20 mouse cellular contexts compared by ENCODE assay signal in the genomic region with DNA sequence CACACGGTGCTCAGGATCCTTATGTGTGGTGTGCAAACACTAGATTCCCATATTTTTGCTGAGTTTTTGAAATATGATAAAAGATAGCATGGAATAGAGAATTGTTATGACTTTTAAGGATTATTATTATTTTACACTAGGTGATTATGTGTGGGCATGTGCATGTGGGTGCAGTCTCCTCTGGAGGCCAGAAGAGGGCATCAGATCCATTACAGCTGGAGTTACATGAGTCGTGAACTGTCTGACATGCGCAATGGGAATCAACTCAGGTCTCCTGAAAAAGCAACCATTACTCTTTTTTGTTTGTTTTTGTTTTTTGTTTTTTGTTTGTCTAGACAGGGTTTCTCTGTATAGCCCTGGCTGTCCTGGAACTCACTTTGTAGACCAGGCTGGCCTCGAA. TPM values are rescaled to one million over a fixed set of nuclear protein-coding genes. Genes with fewer than 3 reads are reported as not detected.
DNase-seq lines count a peak whose midpoint lies in the region; ATAC-seq and TF ChIP-seq lines count a peak whose summit lies in the region.
"Had no signal": no experiment of that assay in that cellular context is flagged by ENCODE, and none has a peak within 500 bp of the region (broad histone marks: within the 10 kb centered on the region; RNA-seq: fewer than 3 reads in every experiment).

No protein-coding gene starts in this region.

- no peak overlapping the region for H3K4me3 ChIP-seq in gastrocnemius, adult 2 months
- no peak overlapping the region for H3K4me3 ChIP-seq in liver, embryonic 14.5 days (ENCODE audit: insufficient read depth in 1 of 2, low read depth in 2 of 2, low read length in 2 of 2)
- H3K4me3 ChIP-seq in liver, embryonic 12.5 days = no peak overlapping the region
- no peak overlapping the region for H3K4me3 ChIP-seq in CH12.LX (replicated peaks in 1 of 3; ENCODE audit: low read depth in 2 of 3, low read length in 2 of 3, poor library complexity in 1 of 3)
- H3K4me3 ChIP-seq: embryonic facial prominence, embryonic 12.5 days; limb, embryonic 15.5 days; neural tube, embryonic 12.5 days had no signal

- peaks cover 4 to 6% of the 10 kb centered on the region in 2 experiments for H3K4me1 ChIP-seq in liver, embryonic 14.5 days (replicated peaks; ENCODE audit: control insufficient read depth in 2 of 2, insufficient read depth in 2 of 2, low read length in 1 of 2)
- H3K4me1 ChIP-seq in liver, embryonic 12.5 days = peaks cover 18% of the 10 kb centered on the region
- peaks cover 4 to 17% of the 10 kb centered on the region in 2 experiments for H3K4me1 ChIP-seq in CH12.LX (ENCODE audit: control insufficient read depth in 1 of 2, insufficient read depth in 2 of 2)
- H3K4me1 ChIP-seq: embryonic facial prominence, embryonic 12.5 days; limb, embryonic 15.5 days; neural tube, embryonic 12.5 days had no signal

- no peaks in the 10 kb centered on the region for H3K9me3 ChIP-seq in liver, embryonic 14.5 days (ENCODE audit: control insufficient read depth, low read length)
- H3K9me3 ChIP-seq in liver, embryonic 12.5 days (replicated peaks) = no peaks in the 10 kb centered on the region
- H3K9me3 ChIP-seq in CH12.LX (replicated peaks; ENCODE audit: low read length) = peaks cover 4% of the 10 kb centered on the region
- H3K9me3 ChIP-seq: embryonic facial prominence, embryonic 12.5 days; limb, embryonic 15.5 days; neural tube, embryonic 12.5 days had no signal

- no peaks in the 10 kb centered on the region for H3K27me3 ChIP-seq in liver, embryonic 14.5 days (ENCODE audit: control insufficient read depth, insufficient read depth, low read length)
- H3K27me3 ChIP-seq in liver, embryonic 12.5 days (replicated peaks) = peaks cover 19% of the 10 kb centered on the region
- peaks cover 3% of the 10 kb centered on the region for H3K27me3 ChIP-seq in CH12.LX (replicated peaks)
- H3K27me3 ChIP-seq: embryonic facial prominence, embryonic 12.5 days; limb, embryonic 15.5 days; neural tube, embryonic 12.5 days had no signal

- TF ChIP-seq EP300 in liver, embryonic 14.5 days (IDR thresholded peaks at IDR 0.05; ENCODE audit: low read depth) = no peak
- TF ChIP-seq EP300 in CH12.LX (IDR thresholded peaks at IDR 0.05; ENCODE audit: low read length) = no peak

- intact Hi-C loops in gastrocnemius, adult 2 months (cut with DNase I) = no loop called here
- intact Hi-C loops in left cerebral cortex, postnatal 14 days (cut with DNase I) = loop anchor here (10.0 kb wide), 1 partner anchor 256 kb away; a partner anchor contains a TSS

- no peaks in the 10 kb centered on the region for H3K36me3 ChIP-seq in liver, embryonic 14.5 days (replicated peaks; ENCODE audit: control insufficient read depth, insufficient read depth, low read depth)
- no peaks in the 10 kb centered on the region for H3K36me3 ChIP-seq in liver, embryonic 12.5 days
- no peaks in the 10 kb centered on the region for H3K36me3 ChIP-seq in CH12.LX (replicated peaks in 1 of 2; ENCODE audit: control insufficient read depth in 1 of 2, insufficient read depth in 1 of 2, low read length in 1 of 2)
- H3K36me3 ChIP-seq: embryonic facial prominence, embryonic 12.5 days; limb, embryonic 15.5 days; neural tube, embryonic 12.5 days had no signal

- no peak for TF ChIP-seq POLR2A in CH12.LX (IDR thresholded peaks at IDR 0.05; ENCODE audit: low read depth, low read length)

- H3K4me2 ChIP-seq in liver, embryonic 14.5 days (ENCODE audit: low read depth) = no peak overlapping the region
- no peak overlapping the region for H3K4me2 ChIP-seq in liver, embryonic 12.5 days
- no peak overlapping the region for H3K4me2 ChIP-seq in CH12.LX (ENCODE audit: insufficient read depth, low read depth, poor library complexity, severe bottlenecking)
- H3K4me2 ChIP-seq: embryonic facial prominence, embryonic 12.5 days; limb, embryonic 15.5 days; neural tube, embryonic 12.5 days had no signal

- H3K27ac ChIP-seq in gastrocnemius, adult 2 months = no peak overlapping the region
- no peak overlapping the region for H3K27ac ChIP-seq in liver, embryonic 14.5 days
- no peak overlapping the region for H3K27ac ChIP-seq in liver, embryonic 12.5 days
- H3K27ac ChIP-seq in CH12.LX (ENCODE audit: insufficient read depth, low read depth) = no peak overlapping the region
- H3K27ac ChIP-seq: embryonic facial prominence, embryonic 12.5 days; limb, embryonic 15.5 days; neural tube, embryonic 12.5 days had no signal

- H3K9ac ChIP-seq in liver, embryonic 14.5 days (replicated peaks) = no peak overlapping the region
- no peak overlapping the region for H3K9ac ChIP-seq in liver, embryonic 12.5 days
- no peak overlapping the region for H3K9ac ChIP-seq in CH12.LX (ENCODE audit: insufficient read depth, low read depth)
- H3K9ac ChIP-seq: embryonic facial prominence, embryonic 12.5 days; limb, embryonic 15.5 days; neural tube, embryonic 12.5 days had no signal

- in situ Hi-C loops in CH12.LX (cut with MboI; ENCODE audit: low pct_ligation_motif_present, low pct_unique_long_range_greater_than_20kb, low sequenced_read_pairs) = loop anchor here (10.0 kb wide), 1 partner anchor 126 kb away; no protein-coding TSS in a partner anchor

- TF ChIP-seq RAD21 in CH12.LX (IDR thresholded peaks at IDR 0.05; ENCODE audit: low read depth, low read length) = peak; percentile 6; the same call in 1 of the 2 replicates

- dilution Hi-C loops in CH12.LX (cut with MboI; ENCODE audit: extremely low pct_ligation_motif_present, extremely low pct_unique_long_range_greater_than_20kb, low sequenced_read_pairs) = no loop called here

- DNase-seq in gastrocnemius, adult 2 months = no peak
- no peak for DNase-seq in gastrocnemius, postnatal 4 days (ENCODE audit: low spot score in 2 of 2)
- no peak for DNase-seq in liver, embryonic 14.5 days (ENCODE audit: low read depth in 3 of 3, low spot score in 3 of 3)
- no peak for DNase-seq in CH12.LX (ENCODE audit: extremely low read depth)
- DNase-seq in ZHBTc4 (ENCODE audit: low read depth, low spot score) = peak; percentile 72
- DNase-seq in frontal cortex, adult 2 months (ENCODE audit: extremely low spot score in 1 of 2, low spot score in 1 of 2) = no peak
- no peak for DNase-seq in left cerebral cortex, postnatal 14 days (ENCODE audit: low spot score in 2 of 2)
- DNase-seq: adrenal gland, postnatal 14 days; B cell, adult 2 months; cerebellum, adult 2 months; gastrocnemius, postnatal 10 days; kidney, postnatal 14 days; layer of hippocampus, adult 9-11 months; right cerebral cortex, postnatal 14 days; thymus, postnatal 25 days had no signal

- no peak for ATAC-seq in liver, embryonic 14.5 days (ENCODE audit: insufficient read depth)
- no peak for ATAC-seq in liver, embryonic 12.5 days

- H3K79me2 ChIP-seq in CH12.LX (replicated peaks; ENCODE audit: control insufficient read depth, extremely low read depth, insufficient read depth, poor library complexity, severe bottlenecking) = no peaks in the 10 kb centered on the region

- peak; percentile 16; the same call in 1 of the 2 replicates for TF ChIP-seq CTCF in gastrocnemius, adult 2 months (IDR thresholded peaks at IDR 0.05)
- TF ChIP-seq CTCF in liver, embryonic 14.5 days (IDR thresholded peaks at IDR 0.05; ENCODE audit: low read depth) = peak; percentile 57
- peak in 1 of 2 experiments; percentile 43; a peak in 2 of 4 replicates for TF ChIP-seq CTCF in CH12.LX (conservative IDR thresholded peaks at IDR 0.05 in 1 of 2, IDR thresholded peaks at IDR 0.05 in 1 of 2; ENCODE audit: low read depth in 2 of 2, low read length in 2 of 2)

- WGBS in liver, embryonic 14.5 days (ENCODE audit: insufficient replicate concordance) = 71% methylated on average over 4 of the region's 4 CpGs
- 74% methylated on average over 4 of the region's 4 CpGs for WGBS in liver, embryonic 12.5 days (ENCODE audit: insufficient replicate concordance)

TF ChIP-seq in CH12.LX, 34 proteins besides CTCF, POLR2A, EP300 and RAD21 (continues in another document):
- TF ChIP-seq CHD1 (IDR thresholded peaks at IDR 0.05; ENCODE audit: low read depth, low read length) (no peak), SMC3 (IDR thresholded peaks at IDR 0.05; ENCODE audit: low read depth, low read length) (peak; percentile 11; the same call in 1 of the 2 replicates), TCF12 (IDR thresholded peaks at IDR 0.05; ENCODE audit: low read depth, low read length) (no peak), MXI1 (IDR thresholded peaks at IDR 0.05; ENCODE audit: low read depth, low read length) (no peak)

RNA-seq across cellular contexts. Expression of a gene that starts 25.5 kb away (rescaled TPM):
- under 1 TPM in 1 of 2 experiments, not detected in 1; 0.28 TPM for total RNA-seq in gastrocnemius, adult 2 months (2021)
- under 1 TPM; 0.15 to 0.18 TPM for total RNA-seq in gastrocnemius, postnatal 4 days (2021)
- 0.45 and 0.54 TPM in 2 replicates for polyA plus RNA-seq in liver, embryonic 14.5 days (2012; rRNA removed)
- 0.14 and 0.67 TPM in 2 replicates for polyA plus RNA-seq in liver, embryonic 14.5 days (2014; fragmentation: Nextera tagmentation; extraction: Ambion mirVana)
- polyA plus RNA-seq in liver, embryonic 12.5 days (2016; fragmentation: Nextera tagmentation; extraction: Ambion mirVana) = 0.90 and 0.91 TPM in 2 replicates
- total RNA-seq in CH12.LX (2012; rRNA removed) (0.81 and 1.0 TPM in 2 replicates), CH12.LX (2014; rRNA removed) (5.2 and 6.9 TPM in 2 replicates)
- polyA plus RNA-seq in CH12.LX (2012; ENCODE audit: insufficient read length, low read depth) = 9.2 and 10.0 TPM in 2 replicates
- 0.04 and 0.06 TPM in 2 replicates for polyA plus RNA-seq in frontal cortex, adult 2 months (2012; rRNA removed)
- not detected for total RNA-seq in left cerebral cortex, postnatal 14 days (2021)
- total RNA-seq: left cerebral cortex, postnatal 10 days had no signal

RNA-seq across cellular contexts. Expression of a gene that starts 25.5 kb away (rescaled TPM):
- total RNA-seq in gastrocnemius, adult 2 months (2021) = 10 to 100 TPM; 20.7 to 27.4 TPM
- total RNA-seq in gastrocnemius, postnatal 4 days (2021) = 10 to 100 TPM in 1 of 2 experiments, 1 to 10 TPM in 1; 9.6 to 10.0 TPM
- polyA plus RNA-seq in liver, embryonic 14.5 days (2012; rRNA removed) = 46.8 and 55.8 TPM in 2 replicates
- polyA plus RNA-seq in liver, embryonic 14.5 days (2014; fragmentation: Nextera tagmentation; extraction: Ambion mirVana) = 41.1 and 59.5 TPM in 2 replicates
- 78.5 and 80.9 TPM in 2 replicates for polyA plus RNA-seq in liver, embryonic 12.5 days (2016; fragmentation: Nextera tagmentation; extraction: Ambion mirVana)
- total RNA-seq in CH12.LX (2012; rRNA removed) = 0.34 and 0.42 TPM in 2 replicates
- 1.1 and 1.2 TPM in 2 replicates for total RNA-seq in CH12.LX (2014; rRNA removed)
- 2.0 and 2.5 TPM in 2 replicates for polyA plus RNA-seq in CH12.LX (2012; ENCODE audit: insufficient read length, low read depth)
- polyA plus RNA-seq in frontal cortex, adult 2 months (2012; rRNA removed) = 127 and 147 TPM in 2 replicates
- 100 to 1,000 TPM in 1 of 2 experiments, 10 to 100 TPM in 1; 93.3 to 110 TPM for total RNA-seq in left cerebral cortex, postnatal 14 days (2021)

RNA-seq across cellular contexts. Expression of a gene that starts 31.1 kb away (rescaled TPM):
- 1 to 10 TPM; 3.0 to 3.8 TPM for total RNA-seq in gastrocnemius, adult 2 months (2021)
- 10 to 100 TPM; 23.9 to 24.5 TPM for total RNA-seq in gastrocnemius, postnatal 4 days (2021)
- 2.2 and 2.6 TPM in 2 replicates for polyA plus RNA-seq in liver, embryonic 14.5 days (2012; rRNA removed)
- 2.7 and 2.8 TPM in 2 replicates for polyA plus RNA-seq in liver, embryonic 14.5 days (2014; fragmentation: Nextera tagmentation; extraction: Ambion mirVana)
- 9.1 and 10.0 TPM in 2 replicates for polyA plus RNA-seq in liver, embryonic 12.5 days (2016; fragmentation: Nextera tagmentation; extraction: Ambion mirVana)
- total RNA-seq in CH12.LX (2012; rRNA removed) (5.8 and 5.9 TPM in 2 replicates), CH12.LX (2014; rRNA removed) (2.1 and 2.5 TPM in 2 replicates)
- polyA plus RNA-seq in CH12.LX (2012; ENCODE audit: insufficient read length, low read depth) = 2.8 and 4.5 TPM in 2 replicates
- polyA plus RNA-seq in frontal cortex, adult 2 months (2012; rRNA removed) = 2.9 and 3.1 TPM in 2 replicates
- total RNA-seq in left cerebral cortex, postnatal 14 days (2021) = 1 to 10 TPM; 2.0 to 2.4 TPM

Comparison
In these comparisons a context has a peak if more than half of its experiments do, and no peak if none do; other contexts are left out.
1. RNA of a gene that starts 25.5 kb away (total RNA-seq): 93.3 to 110 TPM in left cerebral cortex, postnatal 14 days, 20.7 to 27.4 TPM in gastrocnemius, adult 2 months and 9.6 to 10.0 TPM in gastrocnemius, postnatal 4 days; 0.34 to 1.2 TPM in CH12.LX; every median in the first group is over 4 times any median in the second.